Mouse (Mus musculus): ENCODE measurements around the gene Hmcn2. TPM values are rescaled to one million over a fixed set of nuclear protein-coding genes. Genes with fewer than 3 reads are reported as not detected.

The Hmcn2 gene
- polyA plus RNA-seq, 1 experiment from 2014 or later: not detected

GRCm38 (mm10) chr2:31449441-31449815 is 135.2 kb downstream of the Hmcn2 start:
- Histone ChIP-seq H3K4me3 (ENCODE audit: inconsistent target) (no peak overlapping the region), H3K79me2 (ENCODE audit: inconsistent target) (no peaks in the 10 kb centered on the region), H3K36me3 (ENCODE audit: inconsistent target) (no peaks in the 10 kb centered on the region), H3K27ac (no peak overlapping the region)
- WGBS (ENCODE audit: missing documents): 78% methylated on average over 4 of the region's 4 CpGs

GRCm38 (mm10) chr2:31449902-31450301 is 135.7 kb downstream of the Hmcn2 start:
- H3K4me3 ChIP-seq (ENCODE audit: inconsistent target): no peak overlapping the region
- H3K36me3 ChIP-seq (ENCODE audit: inconsistent target): no peaks in the 10 kb centered on the region
- H3K79me2 ChIP-seq (ENCODE audit: inconsistent target): no peaks in the 10 kb centered on the region
- H3K27ac ChIP-seq: no peak overlapping the region
- 97% methylated on average over 4 of the region's 4 CpGs for WGBS (ENCODE audit: missing documents)

- no peaks in the 10 kb centered on the region for H3K36me3 ChIP-seq (ENCODE audit: inconsistent target)
- H3K79me2 ChIP-seq (ENCODE audit: inconsistent target): no peaks in the 10 kb centered on the region
- H3K4me3 ChIP-seq (ENCODE audit: inconsistent target): no peak overlapping the region
- no peak overlapping the region for H3K27ac ChIP-seq
- 98% methylated on average over 3 of the region's 3 CpGs for WGBS (ENCODE audit: missing documents)
These were observed 136.4 kb downstream of the Hmcn2 start for GRCm38 (mm10) chr2:31450661-31451060.

- Histone ChIP-seq H3K27ac (no peak overlapping the region), H3K36me3 (ENCODE audit: inconsistent target) (no peaks in the 10 kb centered on the region), H3K4me3 (ENCODE audit: inconsistent target) (no peak overlapping the region), H3K79me2 (ENCODE audit: inconsistent target) (no peaks in the 10 kb centered on the region)
- 58% methylated on average over 1 of the region's 1 CpGs for WGBS (ENCODE audit: missing documents)
These were observed 137.3 kb downstream of the Hmcn2 start for GRCm38 (mm10) chr2:31451530-31451929.

GRCm38 (mm10) chr2:31453011-31453410 is 138.8 kb downstream of the Hmcn2 start:
- H3K36me3 ChIP-seq (ENCODE audit: inconsistent target): no peaks in the 10 kb centered on the region
- no peak overlapping the region for H3K27ac ChIP-seq
- 97% methylated on average over 13 of the region's 13 CpGs for WGBS (ENCODE audit: missing documents)
- no peak overlapping the region for H3K4me3 ChIP-seq (ENCODE audit: inconsistent target)
- H3K79me2 ChIP-seq (ENCODE audit: inconsistent target): no peaks in the 10 kb centered on the region

GRCm38 (mm10) chr2:31453559-31454177 is 139.5 kb downstream of the Hmcn2 start:
- Histone ChIP-seq H3K4me3 (ENCODE audit: inconsistent target) (no peak overlapping the region), H3K27ac (peak overlapping the region; percentile 7; the same call in 1 of the 2 replicates), H3K79me2 (ENCODE audit: inconsistent target) (no peaks in the 10 kb centered on the region), H3K36me3 (ENCODE audit: inconsistent target) (no peaks in the 10 kb centered on the region)
- WGBS (ENCODE audit: missing documents): 80% methylated on average over 11 of the region's 11 CpGs

GRCm38 (mm10) chr2:31454280-31454679 is 140.1 kb downstream of the Hmcn2 start:
- H3K36me3 ChIP-seq (ENCODE audit: inconsistent target): no peaks in the 10 kb centered on the region
- 62% methylated on average over 7 of the region's 8 CpGs for WGBS (ENCODE audit: missing documents)
- no peaks in the 10 kb centered on the region for H3K79me2 ChIP-seq (ENCODE audit: inconsistent target)
- H3K27ac ChIP-seq: peak overlapping the region; percentile 8; the same call in 1 of the 2 replicates
- H3K4me3 ChIP-seq (ENCODE audit: inconsistent target): no peak overlapping the region

- Histone ChIP-seq H3K27ac (no peak overlapping the region), H3K36me3 (ENCODE audit: inconsistent target) (no peaks in the 10 kb centered on the region)
These were observed 141.2 kb downstream of the Hmcn2 start for GRCm38 (mm10) chr2:31455418-31455817.

GRCm38 (mm10) chr2:31458460-31458859 is 144.2 kb downstream of the Hmcn2 start:
- WGBS (ENCODE audit: missing documents): 89% methylated on average over 5 of the region's 5 CpGs
- Histone ChIP-seq H3K27ac (no peak overlapping the region), H3K79me2 (ENCODE audit: inconsistent target) (no peaks in the 10 kb centered on the region), H3K36me3 (ENCODE audit: inconsistent target) (no peaks in the 10 kb centered on the region), H3K4me3 (ENCODE audit: inconsistent target) (no peak overlapping the region)

More at GRCm38 (mm10) chr2:31455418-31455817, 141.2 kb downstream of the Hmcn2 start:
- Histone ChIP-seq H3K4me3 (ENCODE audit: inconsistent target) (no peak overlapping the region), H3K79me2 (ENCODE audit: inconsistent target) (no peaks in the 10 kb centered on the region)
- WGBS (ENCODE audit: missing documents): 87% methylated on average over 7 of the region's 7 CpGs

GRCm38 (mm10) chr2:31458989-31459936 is 145.0 kb downstream of the Hmcn2 start:
- Histone ChIP-seq H3K79me2 (ENCODE audit: inconsistent target) (no peaks in the 10 kb centered on the region), H3K36me3 (ENCODE audit: inconsistent target) (no peaks in the 10 kb centered on the region), H3K4me3 (ENCODE audit: inconsistent target) (no peak overlapping the region), H3K27ac (no peak overlapping the region)
- 30% methylated on average over 14 of the region's 16 CpGs for WGBS (ENCODE audit: missing documents)

- Histone ChIP-seq H3K36me3 (ENCODE audit: inconsistent target) (no peaks in the 10 kb centered on the region), H3K79me2 (ENCODE audit: inconsistent target) (no peaks in the 10 kb centered on the region), H3K27ac (no peak overlapping the region), H3K4me3 (ENCODE audit: inconsistent target) (no peak overlapping the region)
- WGBS (ENCODE audit: missing documents): 5% methylated on average over 47 of the region's 48 CpGs
These were observed 145.9 kb downstream of the Hmcn2 start for GRCm38 (mm10) chr2:31460025-31460571.

- Histone ChIP-seq H3K4me3 (ENCODE audit: inconsistent target) (no peak overlapping the region), H3K27ac (no peak overlapping the region), H3K79me2 (ENCODE audit: inconsistent target) (no peaks in the 10 kb centered on the region), H3K36me3 (ENCODE audit: inconsistent target) (no peaks in the 10 kb centered on the region)
- WGBS (ENCODE audit: missing documents): 86% methylated on average over 7 of the region's 7 CpGs
These were observed 146.7 kb downstream of the Hmcn2 start for GRCm38 (mm10) chr2:31460920-31461319.

GRCm38 (mm10) chr2:31462051-31462450 is 147.8 kb downstream of the Hmcn2 start:
- 79% methylated on average over 8 of the region's 8 CpGs for WGBS (ENCODE audit: missing documents)
- Histone ChIP-seq H3K27ac (no peak overlapping the region), H3K4me3 (ENCODE audit: inconsistent target) (no peak overlapping the region), H3K79me2 (ENCODE audit: inconsistent target) (no peaks in the 10 kb centered on the region), H3K36me3 (ENCODE audit: inconsistent target) (no peaks in the 10 kb centered on the region)

GRCm38 (mm10) chr2:31463253-31463652 is 149.0 kb downstream of the Hmcn2 start:
- Histone ChIP-seq H3K27ac (no peak overlapping the region), H3K79me2 (ENCODE audit: inconsistent target) (no peaks in the 10 kb centered on the region), H3K36me3 (ENCODE audit: inconsistent target) (no peaks in the 10 kb centered on the region), H3K4me3 (ENCODE audit: inconsistent target) (no peak overlapping the region)
- WGBS (ENCODE audit: missing documents): 97% methylated on average over 7 of the region's 7 CpGs

All from macrophage (primary cell).